Mouse (Mus musculus): ENCODE measurements around the gene Tmem240. TPM values are rescaled to one million over a fixed set of nuclear protein-coding genes. Genes with fewer than 3 reads are reported as not detected.
A peak's percentile ranks its signal among the peaks of the same experiment; 100 is the strongest.
"Not testable (repeated sequence)": the region's sequence is repeated elsewhere in the genome, so short reads cannot be mapped to it uniquely, and the experiment has no call there.

Tmem240 gene
- polyA plus RNA-seq, 1 experiment from 2014 or later = 12.0 TPM

DNA sequence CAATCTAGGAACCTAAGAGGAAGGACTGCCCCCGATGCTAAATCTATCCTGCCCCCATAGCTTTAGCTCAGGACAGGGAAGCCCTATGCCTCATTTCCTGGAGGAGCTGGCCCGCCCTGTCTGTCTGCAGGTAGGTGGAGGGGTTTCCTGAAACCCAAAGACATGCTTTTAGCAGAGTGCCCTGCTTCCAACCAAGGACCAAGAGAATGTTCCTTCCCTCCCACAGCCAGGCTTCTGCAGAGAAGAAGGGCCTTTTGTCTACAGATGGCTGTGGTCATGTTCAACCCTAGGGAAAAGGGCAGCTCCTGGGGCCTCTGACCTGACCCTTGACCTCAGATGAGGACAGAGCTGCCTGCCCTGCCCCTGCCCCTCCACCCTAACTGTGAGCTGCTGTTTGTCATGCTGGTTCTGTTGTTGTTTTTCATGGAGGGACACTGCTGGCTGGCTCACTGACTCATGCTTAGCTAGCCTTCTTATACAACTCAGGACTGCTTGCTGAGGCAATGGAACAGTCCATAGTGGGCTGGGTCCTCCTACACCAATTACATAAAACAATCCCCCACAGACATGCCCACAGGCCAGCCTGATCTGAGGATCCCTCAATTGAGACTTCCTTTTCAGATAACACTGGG lies 42.2 kb downstream of the Tmem240 start:
- ATAC-seq (ENCODE audit: low FRiP score) = no peak
- no peak overlapping the region for H3K4me2 ChIP-seq
- H3K4me1 ChIP-seq (replicated peaks) = peaks cover 29% of the 10 kb centered on the region
- H3K27me3 ChIP-seq = peaks cover 38% of the 10 kb centered on the region
- H3K9me3 ChIP-seq = no peaks in the 10 kb centered on the region
- 30% methylated on average over 2 of the region's 2 CpGs for WGBS
- H3K4me3 ChIP-seq = no peak overlapping the region
- no peaks in the 10 kb centered on the region for H3K36me3 ChIP-seq
- no peak overlapping the region for H3K27ac ChIP-seq
- no peak overlapping the region for H3K9ac ChIP-seq

DNA sequence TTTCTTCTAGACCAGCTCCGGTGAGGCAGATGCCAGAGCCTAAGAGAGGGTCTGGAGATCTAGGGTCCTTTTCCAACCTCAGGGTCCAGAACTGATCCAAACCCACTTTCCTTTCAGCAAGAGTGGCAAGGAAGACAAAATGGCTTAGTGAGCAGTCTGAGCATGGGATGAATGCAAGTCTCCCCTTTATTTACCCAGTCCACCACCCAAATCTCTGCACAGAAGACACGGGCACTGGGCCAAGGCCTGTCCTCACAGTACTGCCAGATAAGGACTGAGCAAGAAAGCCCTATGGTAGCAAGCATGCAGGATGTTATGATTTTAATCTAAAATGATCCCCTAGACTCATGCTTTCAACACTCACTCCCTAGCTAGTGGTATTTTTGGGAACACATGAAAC lies 43.2 kb downstream of the Tmem240 start:
- Histone ChIP-seq H3K9ac (no peak overlapping the region), H3K4me1 (replicated peaks) (peaks cover 29% of the 10 kb centered on the region), H3K27ac (peak overlapping the region; percentile 12; the same call in 1 of the 2 replicates), H3K9me3 (no peaks in the 10 kb centered on the region), H3K4me2 (no peak overlapping the region), H3K4me3 (no peak overlapping the region), H3K27me3 (peaks cover 28% of the 10 kb centered on the region), H3K36me3 (no peaks in the 10 kb centered on the region)
- 89% methylated on average over 2 of the region's 2 CpGs for WGBS
- no peak for ATAC-seq (ENCODE audit: low FRiP score)

DNA sequence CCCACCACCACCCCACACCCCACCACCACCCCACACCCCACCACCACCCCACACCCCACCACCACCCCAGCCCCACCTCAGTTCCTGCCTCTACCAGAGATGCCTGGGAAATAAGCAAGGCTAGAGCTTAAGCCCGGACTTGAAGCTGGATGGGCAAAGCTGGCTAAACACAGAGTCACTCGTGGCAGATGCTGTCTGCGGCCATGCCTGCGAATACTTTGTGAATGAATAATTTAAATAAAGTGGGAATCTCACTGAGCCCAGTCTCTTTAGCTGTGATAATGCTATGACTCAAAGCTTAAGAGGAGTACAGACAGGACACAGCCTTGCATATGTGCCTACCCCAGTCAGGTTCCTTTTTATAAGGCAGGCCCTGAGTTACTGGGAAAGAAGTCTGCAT lies 44.9 kb downstream of the Tmem240 start:
- peaks cover 24% of the 10 kb centered on the region for H3K4me1 ChIP-seq (replicated peaks)
- 83% methylated on average over 4 of the region's 4 CpGs for WGBS
- H3K9me3 ChIP-seq = no peaks in the 10 kb centered on the region
- H3K4me3 ChIP-seq = no peak overlapping the region
- H3K27me3 ChIP-seq = peaks cover 15% of the 10 kb centered on the region
- no peak for ATAC-seq (ENCODE audit: low FRiP score)
- no peak overlapping the region for H3K27ac ChIP-seq
- H3K4me2 ChIP-seq = no peak overlapping the region
- no peaks in the 10 kb centered on the region for H3K36me3 ChIP-seq
- no peak overlapping the region for H3K9ac ChIP-seq

DNA sequence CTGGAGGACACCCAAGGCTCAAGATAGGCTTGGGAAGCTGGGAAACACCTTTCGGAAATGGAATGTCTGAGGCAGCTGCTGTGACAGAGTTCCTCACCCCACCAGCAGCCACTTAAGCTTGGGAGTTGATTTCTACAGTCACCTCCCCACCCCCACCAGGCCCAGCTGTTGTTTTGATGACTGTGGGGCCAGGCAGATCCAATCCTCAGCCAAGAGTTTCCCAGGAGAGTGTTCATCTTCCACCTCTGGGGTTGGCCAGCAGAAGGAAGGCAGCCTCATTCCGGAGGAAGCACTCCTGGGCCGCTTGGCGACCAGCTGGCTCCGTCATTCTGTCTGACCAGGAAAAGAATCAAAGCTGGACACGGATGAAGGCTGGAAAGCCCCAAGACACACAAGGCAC lies 46.3 kb downstream of the Tmem240 start:
- peak overlapping the region; percentile 64; the same call in 1 of the 2 replicates for H3K27ac ChIP-seq
- 39% methylated on average over 6 of the region's 6 CpGs for WGBS

DNA sequence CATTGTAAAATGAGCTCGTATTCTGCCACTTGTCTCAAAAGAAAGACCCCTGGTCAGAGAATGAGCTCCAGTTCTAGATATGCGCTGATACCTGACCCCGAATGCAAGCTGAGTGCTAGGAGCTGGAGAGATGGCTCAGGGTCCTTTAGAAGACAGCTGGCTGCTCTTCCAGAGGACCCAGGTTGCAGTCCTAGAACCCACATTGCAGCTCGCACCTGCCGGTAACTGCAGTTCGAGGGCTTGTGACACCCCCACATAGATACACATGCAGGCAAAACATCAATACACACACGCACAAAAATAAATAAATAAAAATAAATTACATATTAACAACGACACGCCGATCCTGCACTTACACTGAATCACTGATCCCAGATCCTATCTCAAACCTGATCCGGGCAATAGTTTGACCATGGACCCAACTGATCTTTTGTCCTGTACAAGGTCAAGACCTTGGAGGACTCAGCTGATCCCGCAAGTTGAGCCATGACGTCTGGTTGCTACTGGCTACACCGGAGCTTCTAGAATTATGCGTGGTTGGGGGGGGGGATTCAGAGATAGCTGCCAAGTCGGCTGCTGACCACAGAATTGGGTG lies 49.0 kb downstream of the Tmem240 start:
- H3K27me3 ChIP-seq = no peaks in the 10 kb centered on the region
- peaks cover 20% of the 10 kb centered on the region for H3K4me1 ChIP-seq (replicated peaks)
- 44% methylated on average over 16 of the region's 16 CpGs for WGBS
- H3K27ac ChIP-seq = peak overlapping the region; percentile 95
- no peaks in the 10 kb centered on the region for H3K9me3 ChIP-seq
- H3K4me3 ChIP-seq = peak overlapping the region; percentile 63
- peak overlapping the region; percentile 68 for H3K4me2 ChIP-seq
- ATAC-seq (ENCODE audit: low FRiP score) = 0 out of 2 replicates have a peak, but pooled peaks have one; percentile 18
- H3K36me3 ChIP-seq = no peaks in the 10 kb centered on the region
- H3K9ac ChIP-seq = peak overlapping the region; percentile 84

More for the DNA sequence above, 46.3 kb downstream of the Tmem240 start:
- Histone ChIP-seq H3K9me3 (no peaks in the 10 kb centered on the region), H3K4me2 (no peak overlapping the region), H3K4me3 (no peak overlapping the region), H3K4me1 (replicated peaks) (peaks cover 23% of the 10 kb centered on the region), H3K36me3 (no peaks in the 10 kb centered on the region), H3K27me3 (peaks cover 4% of the 10 kb centered on the region), H3K9ac (no peak overlapping the region)
- ATAC-seq (ENCODE audit: low FRiP score) = no peak

- Histone ChIP-seq H3K9me3 (no peaks in the 10 kb centered on the region), H3K27ac (peak overlapping the region; percentile 95), H3K4me1 (replicated peaks) (peaks cover 20% of the 10 kb centered on the region), H3K36me3 (no peaks in the 10 kb centered on the region), H3K4me3 (peak overlapping the region; percentile 63), H3K4me2 (peak overlapping the region; percentile 68), H3K9ac (peak overlapping the region; percentile 84), H3K27me3 (no peaks in the 10 kb centered on the region)
- under 1% methylated on average over 52 of the region's 52 CpGs for WGBS
- ATAC-seq (ENCODE audit: low FRiP score) = peak; percentile 86
These were observed 49.6 kb downstream of the Tmem240 start for GRCm38 (mm10) chr4:155784081-155784701.

- WGBS = 83% methylated on average over 10 of the region's 10 CpGs
- Histone ChIP-seq H3K4me2 (peak overlapping the region; percentile 20; the same call in 1 of the 2 replicates), H3K27ac (no peak overlapping the region), H3K9me3 (no peaks in the 10 kb centered on the region), H3K9ac (0 out of 2 replicates have a peak overlapping the region, but pooled peaks have one; percentile 19), H3K27me3 (no peaks in the 10 kb centered on the region), H3K4me1 (replicated peaks) (peaks cover 20% of the 10 kb centered on the region), H3K4me3 (no peak overlapping the region), H3K36me3 (no peaks in the 10 kb centered on the region)
- ATAC-seq (ENCODE audit: low FRiP score) = no peak
These were observed 50.6 kb downstream of the Tmem240 start for GRCm38 (mm10) chr4:155785246-155785645.

DNA sequence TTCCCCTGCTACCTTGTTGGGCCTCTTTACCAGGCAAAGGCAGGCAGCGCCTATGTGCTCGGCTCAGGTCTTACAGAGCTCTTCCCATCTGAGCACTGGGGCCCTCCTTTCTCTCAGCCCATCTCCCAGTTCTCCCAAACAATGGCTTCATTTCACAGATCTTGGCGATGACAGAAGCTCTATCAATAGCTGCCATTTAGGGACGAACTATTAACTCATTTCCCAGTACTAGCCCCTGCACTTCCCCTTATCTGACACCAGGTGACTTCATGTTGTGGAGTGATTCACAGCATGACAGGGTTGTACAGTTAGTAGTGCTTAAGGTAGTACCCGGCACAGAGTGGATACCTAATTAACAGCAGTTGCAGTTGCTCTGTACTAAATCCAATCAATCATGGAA lies 51.2 kb downstream of the Tmem240 start, which contains the start of gene Tmem88b:
TSS of gene Tmem88b (minus strand) at position 56 of the 400 bp plus-strand sequence.
- Histone ChIP-seq H3K27me3 (no peaks in the 10 kb centered on the region), H3K4me2 (peak within 1 kb of the TSS; percentile 68), H3K4me1 (replicated peaks) (peaks cover 18% of the 10 kb centered on the region), H3K36me3 (no peaks in the 10 kb centered on the region), H3K4me3 (peak within 1 kb of the TSS; percentile 63), H3K9ac (peak within 1 kb of the TSS; percentile 84), H3K9me3 (no peaks in the 10 kb centered on the region), H3K27ac (peak within 1 kb of the TSS; percentile 95; the same call in 1 of the 2 replicates)
- ATAC-seq (ENCODE audit: low FRiP score) = no peak
- 67% methylated on average over 5 of the region's 5 CpGs for WGBS

- H3K9me3 ChIP-seq = no peaks in the 10 kb centered on the region
- H3K36me3 ChIP-seq = no peaks in the 10 kb centered on the region
- H3K27ac ChIP-seq = no peak overlapping the region
- H3K4me3 ChIP-seq = no peak overlapping the region
- peaks cover 17% of the 10 kb centered on the region for H3K4me1 ChIP-seq (replicated peaks)
- 76% methylated on average over 3 of the region's 3 CpGs for WGBS
- H3K27me3 ChIP-seq = peaks cover 6% of the 10 kb centered on the region; the same call in 1 of the 2 replicates
- no peak for ATAC-seq (ENCODE audit: low FRiP score)
- H3K4me2 ChIP-seq = no peak overlapping the region
- no peak overlapping the region for H3K9ac ChIP-seq
These were observed 53.7 kb downstream of the Tmem240 start for GRCm38 (mm10) chr4:155788300-155788699.

DNA sequence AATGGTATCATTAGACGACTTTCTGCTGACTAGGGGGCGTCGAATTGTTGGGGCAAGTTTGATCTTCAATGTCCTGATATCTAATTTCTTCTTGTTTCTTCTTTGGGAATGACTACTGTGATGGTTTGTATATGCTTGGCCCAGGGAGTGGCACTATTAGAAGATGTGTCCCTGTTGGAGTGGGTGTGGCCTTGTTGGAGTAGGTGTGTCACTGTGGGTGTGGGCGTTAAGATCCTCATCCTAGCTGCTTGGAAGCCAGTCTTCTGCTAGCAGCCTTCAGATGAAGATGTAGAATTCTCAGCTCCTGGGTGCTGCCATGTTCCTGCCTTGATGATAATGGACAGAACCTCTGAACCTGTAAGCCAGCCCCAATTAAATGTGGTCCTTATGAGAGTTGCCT lies 54.2 kb downstream of the Tmem240 start:
- not testable (repeated sequence) for H3K36me3 ChIP-seq; H3K4me2 ChIP-seq; H3K27ac ChIP-seq; H3K9me3 ChIP-seq; H3K9ac ChIP-seq; ATAC-seq (ENCODE audit: low FRiP score); H3K4me3 ChIP-seq; H3K27me3 ChIP-seq
- WGBS = 86% methylated on average over 4 of the region's 4 CpGs
- H3K4me1 ChIP-seq (replicated peaks) = peaks cover 12% of the 10 kb centered on the region

DNA sequence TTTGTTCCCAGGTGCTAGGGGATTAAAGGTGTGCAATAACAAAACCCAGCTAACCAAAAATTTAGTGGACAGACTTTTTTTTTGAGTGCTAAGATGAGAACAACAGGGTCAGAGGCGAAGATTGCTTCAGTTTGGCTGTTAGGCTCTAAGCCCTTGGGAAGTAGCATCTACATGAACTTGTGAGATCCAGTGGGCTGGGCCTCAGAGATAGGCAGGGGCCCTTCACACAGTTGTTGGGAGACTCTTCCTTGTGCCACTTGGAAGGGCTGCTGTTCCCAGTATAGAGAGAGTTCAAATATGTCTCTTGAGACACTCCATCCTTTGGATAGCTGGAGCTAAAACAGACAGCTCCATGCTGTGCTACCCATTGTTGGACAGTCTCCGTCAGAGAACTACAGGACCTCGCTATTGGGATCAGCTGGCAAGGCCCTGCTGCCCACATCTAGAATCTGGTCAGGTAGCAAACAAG lies 55.5 kb downstream of the Tmem240 start, which contains the start of gene Ankrd65:
TSS of gene Ankrd65 (plus strand) at position 419 of the 469 bp plus-strand sequence.
- peaks cover 6% of the 10 kb centered on the region; the same call in 1 of the 2 replicates for H3K27me3 ChIP-seq
- no peak within 1 kb of the TSS for H3K4me3 ChIP-seq
- H3K9me3 ChIP-seq = no peaks in the 10 kb centered on the region
- ATAC-seq (ENCODE audit: low FRiP score) = no peak
- no peaks in the 10 kb centered on the region for H3K36me3 ChIP-seq
- H3K4me1 ChIP-seq (replicated peaks) = peaks cover 7% of the 10 kb centered on the region; the same call in 1 of the 2 replicates
- no peak within 1 kb of the TSS for H3K27ac ChIP-seq
- 73% methylated on average over 3 of the region's 3 CpGs for WGBS
- no peak within 1 kb of the TSS for H3K4me2 ChIP-seq
- H3K9ac ChIP-seq = no peak within 1 kb of the TSS

All from hindbrain, embryonic 13.5 days (tissue).